Mouse (Mus musculus): ENCODE results near the gene Arhgef3. TPM values are rescaled to one million over a fixed set of nuclear protein-coding genes. Genes with fewer than 3 reads are reported as not detected.

Gene Arhgef3
- 10 to 100 TPM; 25.3 to 45.5 TPM for total RNA-seq (2021)
- long read RNA-seq, experiment 1, transcript Arhgef3-201 (11 exons, 3,585 nt): major isoform, 9 of 24 reads
- long read RNA-seq, experiment 1, partial matches to known transcripts: 5 of 24 reads
- long read RNA-seq, experiment 1, other reads (novel, unspliced or antisense): 6 of 24 reads
- long read RNA-seq, experiment 2, transcript Arhgef3-201 (11 exons, 3,585 nt): minor isoform, 11 of 89 reads
- long read RNA-seq, experiment 2, transcript Arhgef3-202 (10 exons, 3,618 nt): major isoform, 14 of 89 reads
- long read RNA-seq, experiment 2, partial matches to known transcripts: 29 of 89 reads
- long read RNA-seq, experiment 2, other reads (novel, unspliced or antisense): 35 of 89 reads

DNA sequence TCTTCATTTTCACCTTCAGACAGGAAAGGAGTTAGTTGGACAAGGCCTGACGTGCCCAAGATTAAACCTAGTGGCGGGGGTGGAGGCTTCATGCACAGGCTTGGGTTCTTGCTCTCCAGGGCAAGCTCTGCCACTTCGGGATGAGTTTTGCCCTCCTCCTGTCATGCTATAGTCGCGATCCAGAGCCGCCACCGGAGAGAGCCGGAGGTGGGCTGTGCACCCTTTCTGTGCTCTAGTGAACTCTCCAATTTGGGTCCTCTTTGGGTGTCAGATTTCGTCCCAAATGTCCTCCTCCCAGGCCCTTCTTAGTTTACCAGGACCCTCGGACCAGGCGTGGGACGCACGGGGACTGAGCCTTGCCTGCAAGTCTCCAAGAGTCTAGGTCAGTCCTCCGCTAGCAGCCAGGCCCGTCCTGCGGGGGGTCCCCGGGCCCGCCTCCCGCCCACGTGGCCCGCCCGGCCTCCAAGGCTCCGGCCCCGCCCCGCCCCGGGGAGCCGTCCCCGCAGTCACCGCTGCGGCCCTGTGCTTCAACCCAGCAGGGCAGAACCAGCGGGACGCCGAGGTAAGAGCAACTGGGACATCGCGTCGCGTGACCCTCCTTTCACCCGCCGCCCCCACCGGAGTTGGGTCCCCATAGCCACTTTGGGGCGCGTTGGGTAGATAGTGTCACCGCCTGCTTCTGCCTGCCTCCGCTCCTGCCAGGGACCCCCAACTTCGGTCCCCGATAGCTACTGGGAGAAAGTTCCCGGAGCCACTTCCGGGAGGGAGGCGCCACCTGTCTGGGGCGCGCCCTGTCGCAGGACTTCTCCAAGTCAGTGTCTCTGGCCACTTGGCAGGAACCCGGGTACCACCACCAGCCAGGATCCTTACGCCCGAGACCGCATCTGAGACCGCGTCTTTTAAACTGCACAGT, at the start of gene Arhgef3:
Arhgef3 (plus strand) TSS at position 538 of the 913 bp plus-strand sequence.
- peak; percentile 76 to 80 for DNase-seq (ENCODE audit: low spot score in 2 of 2)

DNA sequence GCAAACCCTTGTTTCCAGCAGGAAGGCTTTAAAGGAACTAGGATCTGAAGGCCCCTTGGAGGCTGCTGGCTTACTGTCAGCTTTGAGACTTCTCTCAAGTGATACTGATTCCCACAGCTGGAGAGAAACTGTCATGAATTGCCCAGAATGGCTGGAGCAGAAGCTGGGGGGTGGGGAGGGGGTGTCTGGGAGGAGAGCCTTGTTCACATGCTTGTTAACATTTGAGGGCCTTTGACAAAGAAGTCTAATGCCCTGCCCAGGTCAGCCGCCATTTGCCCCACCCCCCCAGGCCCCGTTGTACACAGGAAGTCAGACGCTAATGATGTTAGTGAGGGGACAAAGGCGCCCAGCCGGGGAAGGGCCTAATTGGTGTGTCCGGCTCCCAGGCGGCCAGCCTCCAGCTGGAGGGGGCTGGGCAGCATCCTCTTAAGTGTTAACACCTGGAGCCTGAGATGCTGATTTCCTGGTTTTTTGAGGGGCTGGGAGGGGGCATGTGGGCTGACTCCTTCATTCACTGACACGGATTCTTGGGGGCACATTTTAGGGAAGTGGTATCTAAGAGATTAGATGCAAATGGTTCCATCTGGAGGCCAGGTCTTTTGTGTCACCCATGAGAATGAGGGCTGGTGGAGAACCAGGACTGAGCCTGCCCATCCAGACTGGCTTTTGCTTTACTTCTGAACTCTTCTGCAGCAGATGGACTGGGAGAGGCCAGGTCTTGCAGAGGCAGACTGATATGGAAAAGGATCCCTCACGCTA, 48.3 kb upstream of the Arhgef3 start:
- no peak for DNase-seq (ENCODE audit: low spot score in 2 of 2)

DNA sequence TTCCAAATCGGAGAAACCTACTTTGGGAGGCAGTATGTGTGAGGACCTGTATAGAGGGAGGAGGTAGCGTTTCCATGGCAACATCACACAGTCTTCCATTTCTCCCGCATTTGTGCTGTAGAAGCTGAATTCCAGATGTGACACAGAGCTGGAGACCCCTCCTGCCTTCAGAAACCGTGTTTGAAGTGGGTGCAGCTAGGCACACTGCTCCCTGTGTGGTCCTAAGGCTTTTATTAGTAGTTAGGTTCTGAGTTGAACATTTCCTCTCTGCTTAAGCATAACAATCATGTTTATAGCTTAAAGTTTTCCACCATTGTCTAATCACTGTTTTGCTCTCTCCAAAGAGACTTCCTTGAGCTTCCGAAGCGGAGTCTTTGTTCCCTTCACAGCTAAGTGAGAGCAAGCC, 46.8 kb upstream of the Arhgef3 start:
- DNase-seq (ENCODE audit: low spot score in 2 of 2): no peak

DNA sequence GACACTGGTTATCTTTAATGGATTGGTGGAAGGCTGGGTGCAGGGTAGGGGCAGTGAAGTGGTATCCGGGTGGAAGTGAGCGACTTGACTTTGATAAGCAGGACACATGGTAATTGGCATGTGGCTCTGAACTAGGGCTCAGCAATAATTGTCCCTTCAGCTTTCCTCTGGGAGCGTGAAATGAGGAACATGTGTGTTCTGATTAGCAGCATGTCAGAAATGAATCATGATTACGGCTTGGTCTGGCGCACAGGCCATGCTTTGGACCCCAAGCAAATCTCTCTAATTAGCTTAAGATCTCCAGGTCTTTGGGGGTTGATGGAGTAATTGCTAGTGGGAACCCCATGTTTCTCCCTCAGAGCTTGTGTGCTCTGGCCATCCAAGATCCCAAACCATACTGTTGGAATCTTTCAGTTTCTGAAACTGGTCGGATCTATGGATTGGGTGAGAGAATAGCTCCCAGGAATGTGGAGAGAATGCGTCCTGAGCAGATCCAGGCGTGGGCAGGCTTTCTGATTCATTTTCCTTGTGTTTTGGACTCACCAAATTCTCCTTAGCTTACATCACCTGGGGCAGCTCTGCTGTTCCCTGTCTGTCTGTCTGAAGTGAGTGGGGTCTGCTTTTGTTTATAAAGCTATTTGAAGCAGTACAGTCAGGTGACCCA, 45.1 kb upstream of the Arhgef3 start:
- no peak for DNase-seq (ENCODE audit: low spot score in 2 of 2)

DNA sequence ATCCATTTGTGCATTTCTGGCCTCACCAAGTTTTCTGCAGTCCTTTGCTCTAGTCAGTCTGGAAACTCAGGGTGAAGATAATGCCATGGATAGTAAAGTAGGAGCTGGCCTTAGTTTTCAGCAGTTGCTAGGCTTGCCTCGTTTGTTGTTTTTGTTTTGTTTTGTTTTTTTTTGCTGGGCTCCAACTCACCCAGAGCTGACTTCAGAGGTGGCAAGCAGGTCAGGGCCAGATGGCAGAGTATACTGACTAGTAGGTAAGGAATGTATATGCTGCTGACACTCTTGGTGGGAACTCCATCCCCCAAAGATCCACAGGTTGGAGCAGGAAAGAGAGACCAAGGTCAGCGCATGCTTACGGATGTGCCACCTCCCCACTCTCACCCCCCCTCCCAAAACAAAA, 44.6 kb upstream of the Arhgef3 start:
- no peak for DNase-seq (ENCODE audit: low spot score in 2 of 2)

DNA sequence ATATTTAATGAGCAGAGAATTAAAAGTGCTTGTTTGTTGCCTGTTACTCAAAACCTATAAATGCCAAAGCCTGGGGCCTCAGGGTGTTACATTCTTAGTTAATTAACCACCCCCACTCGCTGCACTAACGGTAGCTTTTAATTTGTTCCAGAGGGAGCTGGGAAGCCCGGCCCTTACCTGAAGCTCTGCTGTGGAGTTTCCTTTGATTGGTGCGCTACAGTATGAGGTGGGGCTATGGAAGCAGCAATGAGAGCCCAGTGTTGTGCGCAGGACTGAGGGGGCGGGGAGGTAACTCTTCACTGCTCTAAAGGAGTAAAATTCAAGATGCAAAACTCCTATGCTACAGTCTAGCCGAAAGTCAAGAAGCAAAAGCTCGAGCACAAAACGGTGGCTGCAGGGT, 43.9 kb upstream of the Arhgef3 start:
- DNase-seq (ENCODE audit: low spot score in 2 of 2): no peak

DNA sequence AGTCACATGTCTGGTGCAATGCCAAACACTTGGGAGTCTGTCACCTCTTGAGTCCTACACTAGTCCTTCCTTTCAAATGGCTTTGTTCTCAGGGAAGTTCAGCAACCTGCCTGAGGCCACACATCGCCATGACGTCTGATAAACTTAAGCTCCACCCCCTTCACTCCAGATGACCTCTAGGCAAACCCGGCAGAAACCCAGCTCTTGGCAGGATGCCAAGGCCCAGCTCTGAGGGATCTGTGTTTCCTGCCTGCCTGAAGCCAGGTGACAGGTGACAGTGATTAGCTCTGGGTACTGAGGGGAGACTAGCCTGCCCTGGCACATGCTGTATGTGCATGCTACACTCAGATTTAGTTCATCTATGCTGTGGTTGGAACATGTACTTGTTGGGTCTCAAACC, 42.7 kb upstream of the Arhgef3 start:
- no peak for DNase-seq (ENCODE audit: low spot score in 2 of 2)

DNA sequence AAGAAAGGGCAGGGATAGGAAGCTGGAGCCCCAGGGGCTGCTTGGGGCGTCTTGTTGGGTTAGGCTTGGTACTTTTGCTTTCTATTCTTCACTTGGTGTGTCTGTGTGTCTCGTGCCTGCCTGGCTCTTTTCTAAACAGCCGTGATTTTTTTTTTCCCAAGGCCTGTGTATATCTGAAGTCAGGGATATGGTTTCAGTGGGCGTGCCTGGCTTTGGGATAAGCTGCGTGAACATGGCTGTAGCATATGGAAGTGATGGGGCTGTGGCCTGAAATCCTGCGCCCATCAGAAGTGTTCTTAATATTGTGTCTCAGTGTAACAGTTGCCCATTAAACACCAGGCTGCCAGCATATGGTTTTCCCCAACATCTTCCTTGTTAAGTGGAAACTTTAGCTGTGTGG, 39.6 kb upstream of the Arhgef3 start:
- no peak for DNase-seq (ENCODE audit: low spot score in 2 of 2)

DNA sequence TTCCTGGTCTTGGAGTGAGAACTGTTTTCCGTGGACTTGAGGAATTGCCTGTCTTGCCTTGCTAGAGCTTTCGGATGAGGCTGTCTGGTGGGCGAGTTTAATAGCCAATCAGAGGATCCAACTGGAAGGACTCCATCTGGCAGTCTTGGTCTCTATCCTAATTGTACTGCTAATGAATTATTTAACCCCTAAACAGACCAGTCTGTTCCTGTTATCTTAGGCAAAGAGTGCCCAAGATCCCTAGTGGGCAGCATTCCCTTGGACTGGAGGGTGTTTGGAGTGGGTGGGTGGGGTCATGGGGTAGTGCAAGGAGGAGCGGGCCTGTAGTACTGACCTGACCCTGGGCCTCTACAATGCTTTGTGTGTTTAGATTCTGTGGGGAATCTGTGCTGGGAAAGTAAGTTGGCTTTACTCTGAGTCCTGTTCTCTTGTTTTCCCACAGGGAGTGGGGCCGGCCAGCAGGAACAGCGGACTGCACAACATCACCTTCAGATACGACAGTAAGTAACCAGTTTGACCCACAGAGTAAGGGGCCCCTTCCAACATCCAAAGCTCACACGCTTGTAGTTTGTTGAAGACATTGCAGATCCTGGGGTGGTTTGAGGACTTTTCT, 38.7 kb upstream of the Arhgef3 start:
- DNase-seq (ENCODE audit: low spot score in 2 of 2): no peak

DNA sequence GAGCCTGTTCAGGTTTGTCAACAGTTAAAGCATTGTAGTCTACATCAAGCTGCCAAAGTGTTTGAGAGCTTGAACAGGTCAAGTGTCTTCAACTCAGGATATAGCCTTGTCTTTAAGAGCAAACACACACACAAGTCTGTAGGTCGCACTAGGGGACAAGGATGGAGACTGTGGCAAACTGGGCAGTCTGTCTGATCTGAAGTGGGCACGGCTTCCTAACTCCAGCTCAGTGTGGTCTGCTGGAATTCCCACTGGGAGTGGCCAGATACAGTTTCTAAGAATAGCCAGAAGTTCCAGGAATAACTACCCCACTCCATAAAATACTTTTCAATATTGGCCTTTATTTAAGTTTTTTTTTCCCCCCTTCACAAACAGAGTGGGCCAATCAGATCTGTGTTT, 38.2 kb upstream of the Arhgef3 start:
- no peak for DNase-seq (ENCODE audit: low spot score in 2 of 2)

DNA sequence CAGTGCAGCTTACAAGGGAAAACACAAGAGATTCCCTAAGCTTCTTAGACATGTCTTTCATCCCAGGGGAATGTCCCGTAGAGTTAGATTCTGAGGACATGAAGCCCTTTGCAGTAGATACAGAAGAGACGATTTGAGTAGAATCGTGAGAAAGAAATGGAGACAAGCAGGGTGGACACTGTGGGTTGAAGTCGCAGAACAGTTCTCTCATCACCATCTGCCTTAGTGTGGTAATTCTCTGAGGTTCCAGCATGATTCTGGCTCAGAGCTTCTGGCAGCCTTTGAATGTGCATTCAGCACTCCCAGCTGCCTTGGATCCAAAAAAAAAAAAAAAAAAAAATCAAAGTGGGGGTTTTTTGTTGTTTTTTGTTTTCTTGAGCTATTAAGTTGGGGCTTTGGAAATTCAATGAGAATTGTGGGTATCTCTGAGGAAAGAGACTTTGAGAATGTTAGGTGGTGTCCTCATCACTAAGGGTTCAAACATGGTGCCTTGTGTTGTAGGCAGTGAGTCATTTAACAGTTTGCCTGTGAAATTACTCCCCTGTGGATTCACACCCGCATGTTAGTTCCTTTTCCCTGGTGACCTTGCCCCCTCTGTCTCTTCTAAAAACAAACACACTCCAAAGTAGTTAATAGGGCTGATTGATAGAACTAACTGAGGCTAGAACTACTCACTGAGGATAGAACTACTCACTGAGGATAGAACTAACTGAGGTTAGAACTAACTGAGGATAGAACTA, 33.0 kb upstream of the Arhgef3 start:
- no peak for DNase-seq (ENCODE audit: low spot score in 2 of 2)

DNA sequence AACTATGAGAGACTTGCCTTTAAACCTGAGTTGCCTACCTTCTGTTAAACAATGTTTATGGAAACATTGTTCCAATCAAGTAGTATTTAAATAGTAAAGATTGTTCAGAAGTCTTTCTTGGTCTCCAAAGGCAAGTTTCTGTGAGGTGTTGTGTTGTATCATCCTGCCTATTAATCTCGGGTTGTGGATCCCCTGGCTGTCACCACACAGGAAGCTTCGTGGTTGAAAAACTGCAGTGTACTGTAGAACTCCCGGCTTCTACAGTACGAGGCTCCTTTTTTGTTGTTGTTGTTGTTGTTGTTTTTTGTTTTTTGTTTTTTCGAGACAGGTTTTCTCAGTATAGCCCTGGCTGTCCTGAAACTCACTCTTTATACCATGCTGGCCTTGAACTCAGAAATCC, 29.2 kb upstream of the Arhgef3 start:
- DNase-seq (ENCODE audit: low spot score in 2 of 2): no peak

DNA sequence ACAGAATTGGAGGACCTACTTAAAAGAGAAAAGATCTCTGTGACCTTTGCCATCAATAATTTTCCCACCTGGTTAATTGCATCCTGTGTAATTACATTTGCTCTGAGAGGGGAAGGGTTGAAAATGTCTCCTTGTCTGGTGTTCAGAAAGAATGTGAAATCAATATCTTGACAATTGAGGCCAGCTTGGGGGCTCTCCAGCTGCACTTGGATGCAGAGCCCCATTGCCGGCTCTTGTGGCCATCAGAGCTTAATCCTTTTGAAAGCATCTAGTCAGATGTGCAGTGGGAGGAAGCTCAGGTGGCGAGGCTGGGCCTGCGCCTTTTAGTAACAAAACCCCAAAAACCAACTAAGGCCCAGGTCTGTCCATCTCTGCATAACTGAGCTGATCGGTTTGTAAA, 28.7 kb upstream of the Arhgef3 start:
- no peak for DNase-seq (ENCODE audit: low spot score in 2 of 2)

DNA sequence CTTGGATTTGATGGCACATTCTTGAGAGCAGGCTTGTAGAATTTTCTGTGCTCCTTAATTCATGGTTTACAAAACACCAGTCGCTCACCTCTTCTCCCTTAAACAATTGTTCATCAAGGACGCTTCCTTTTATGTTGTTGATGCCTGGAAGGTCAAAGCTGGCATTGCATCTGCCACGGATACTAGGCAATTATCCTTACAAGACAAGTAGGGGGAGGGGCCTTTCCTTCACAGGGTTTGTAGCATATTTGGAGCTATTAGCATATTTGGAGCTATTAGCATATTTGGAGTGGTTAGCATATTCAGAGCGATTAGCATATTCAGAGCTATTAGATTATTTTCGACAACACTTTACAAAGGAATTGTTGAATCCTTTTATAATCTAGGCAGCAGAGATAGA, 20.5 kb upstream of the Arhgef3 start:
- no peak for DNase-seq (ENCODE audit: low spot score in 2 of 2)

DNA sequence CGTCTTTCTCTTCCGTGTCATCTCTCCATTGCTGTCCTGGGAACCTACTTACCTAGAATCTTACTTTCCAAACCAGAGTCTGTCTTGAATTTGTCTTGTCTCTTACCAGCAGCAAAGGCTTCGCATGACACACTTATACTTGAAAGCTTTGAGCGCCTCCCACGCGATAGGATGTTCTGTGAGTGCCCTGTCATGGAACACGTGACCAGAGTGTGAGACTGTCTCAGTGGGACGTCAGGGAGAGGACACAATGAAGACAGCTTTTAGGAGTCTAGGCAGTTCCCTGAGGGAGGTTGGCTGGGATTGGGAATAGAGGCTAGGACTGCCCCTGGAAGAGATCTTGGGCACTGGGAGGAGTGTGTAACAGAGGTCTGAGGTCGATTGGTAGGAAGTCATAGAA, 18.6 kb upstream of the Arhgef3 start:
- DNase-seq (ENCODE audit: low spot score in 2 of 2): no peak

DNA sequence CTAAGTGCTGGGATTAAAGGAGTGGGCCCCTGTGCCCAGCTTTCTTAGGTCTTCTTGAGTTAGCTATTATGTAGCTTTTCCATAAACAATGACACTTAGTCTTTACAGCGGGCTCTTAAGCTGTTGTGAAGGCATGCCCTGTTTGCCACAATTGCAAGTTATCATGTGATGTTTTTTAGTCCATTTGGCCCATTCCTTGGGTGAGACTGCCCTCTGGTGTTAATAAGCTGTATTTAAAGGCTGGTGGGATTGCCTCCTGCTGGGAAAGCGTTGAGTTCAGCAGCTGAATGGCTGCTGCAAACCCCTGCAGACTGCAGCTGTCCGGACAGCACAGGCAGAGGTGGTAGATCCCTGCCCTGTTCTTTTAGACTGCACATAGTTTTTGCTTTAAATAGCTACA, 17.9 kb upstream of the Arhgef3 start:
- DNase-seq (ENCODE audit: low spot score in 2 of 2): peak; percentile 45 to 65

DNA sequence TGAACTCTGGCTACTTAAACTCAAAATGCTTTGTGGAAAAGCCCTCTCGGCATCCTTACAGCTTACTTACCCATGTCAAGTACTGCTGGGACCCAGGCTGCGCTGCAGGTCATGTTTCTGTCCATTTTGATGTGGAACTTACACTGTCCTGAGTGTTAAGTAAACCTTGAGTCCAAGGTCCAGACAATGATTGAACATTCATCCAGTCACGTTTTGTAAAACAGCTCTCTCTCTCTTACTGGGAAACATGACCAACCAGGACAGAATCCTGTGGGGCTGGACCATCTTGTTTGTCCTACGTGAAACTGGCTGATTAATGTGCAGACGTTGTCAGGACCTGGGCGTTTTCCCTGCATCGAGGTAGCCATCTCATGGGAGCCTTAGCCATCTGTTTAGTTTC, 13.0 kb upstream of the Arhgef3 start:
- DNase-seq (ENCODE audit: low spot score in 2 of 2): no peak

DNA sequence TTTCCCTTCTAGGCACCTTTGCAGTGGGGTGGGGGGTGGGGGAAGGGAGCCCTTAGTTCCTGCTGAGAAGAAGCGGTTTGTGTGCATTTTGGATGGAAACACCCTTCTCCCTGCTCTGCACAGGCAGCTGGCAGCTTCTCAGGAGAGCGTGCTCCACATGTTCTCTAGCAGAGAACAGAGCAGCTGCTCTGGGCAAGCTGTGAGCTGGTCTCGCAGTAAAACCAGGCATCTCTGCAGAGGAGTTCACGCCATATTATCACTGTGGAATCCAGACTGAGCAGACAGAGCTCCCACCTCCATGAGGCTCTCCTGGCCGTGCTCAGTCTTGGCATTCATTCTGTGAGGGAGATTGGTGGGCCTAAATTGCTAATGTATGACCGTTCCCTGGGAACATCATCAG, 12.0 kb upstream of the Arhgef3 start:
- DNase-seq (ENCODE audit: low spot score in 2 of 2): no peak

DNA sequence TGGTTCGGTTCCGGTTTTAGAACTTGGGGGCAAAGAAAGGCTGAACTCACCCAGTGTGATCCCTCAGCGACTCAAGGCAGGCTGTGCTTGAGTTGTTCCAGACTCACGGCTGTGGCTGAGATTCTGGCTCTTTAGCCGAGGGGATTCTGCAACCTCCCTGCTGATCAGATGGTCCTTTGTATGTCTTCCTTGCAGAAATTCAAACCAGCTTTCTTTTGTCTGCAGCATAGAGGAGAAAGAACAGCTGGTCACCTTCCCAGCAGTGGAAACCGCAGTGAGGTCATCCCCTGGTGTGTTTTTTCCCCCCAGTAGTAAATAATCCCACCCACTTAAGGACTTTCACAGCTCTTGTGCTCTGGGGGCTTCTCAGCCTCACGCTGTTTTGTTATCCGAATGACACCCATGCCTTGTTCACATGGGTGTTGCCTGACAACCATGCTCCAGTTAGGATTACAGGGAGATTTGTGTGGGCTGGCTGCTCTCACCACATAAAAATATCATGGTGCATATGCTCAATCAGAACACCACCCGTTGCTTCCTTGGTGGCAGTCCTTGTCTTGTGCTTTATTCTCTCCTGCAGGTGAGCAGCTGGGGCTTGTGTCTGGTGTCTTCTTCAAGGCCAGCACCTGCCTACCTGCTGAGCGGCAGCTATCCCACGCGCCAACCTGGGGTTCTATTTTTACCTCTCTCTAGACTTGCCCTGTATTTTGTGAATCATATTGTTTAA, 8.8 kb upstream of the Arhgef3 start:
- DNase-seq (ENCODE audit: low spot score in 2 of 2): no peak

Measured in adrenal gland, adult 18-20 months (tissue).